Mouse (Mus musculus): ENCODE data around the gene Add3.
A peak's percentile ranks its signal among the peaks of the same experiment; 100 is the strongest.

Add3 gene

DNA sequence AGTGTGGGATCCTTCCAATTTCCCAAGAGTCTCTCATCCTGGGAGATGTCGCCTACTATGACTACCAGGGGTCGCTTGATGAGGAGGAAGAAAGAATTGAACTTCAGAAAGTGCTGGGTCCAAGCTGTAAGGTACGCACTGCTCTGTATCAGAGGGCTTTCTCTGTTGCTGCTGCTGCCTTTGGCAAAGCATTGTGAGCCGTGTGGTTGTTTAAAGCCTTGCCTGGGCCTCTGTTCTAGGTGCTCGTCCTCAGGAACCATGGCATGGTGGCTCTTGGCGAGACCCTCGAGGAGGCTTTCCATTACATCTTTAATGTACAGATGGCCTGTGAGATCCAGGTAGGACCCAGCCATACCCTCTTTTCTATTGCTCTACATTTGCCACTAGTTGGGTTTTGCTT, 93.3 kb downstream of the Add3 start:
- DNase-seq (ENCODE audit: low read depth, low spot score) = no peak

- no peak for DNase-seq (ENCODE audit: low read depth, low spot score)
Observed at GRCm38 (mm10) chr19:53241806-53242205, 101.6 kb downstream of the Add3 start.

GRCm38 (mm10) chr19:53243956-53244355, 103.7 kb downstream of the Add3 start:
- peak; percentile 84 for DNase-seq (ENCODE audit: low read depth, low spot score)

- no peak for DNase-seq (ENCODE audit: low read depth, low spot score)
Observed at GRCm38 (mm10) chr19:53247558-53247957, 107.3 kb downstream of the Add3 start.

GRCm38 (mm10) chr19:53248023-53248494, 107.8 kb downstream of the Add3 start:
- DNase-seq (ENCODE audit: low read depth, low spot score) = peak; percentile 85

DNA sequence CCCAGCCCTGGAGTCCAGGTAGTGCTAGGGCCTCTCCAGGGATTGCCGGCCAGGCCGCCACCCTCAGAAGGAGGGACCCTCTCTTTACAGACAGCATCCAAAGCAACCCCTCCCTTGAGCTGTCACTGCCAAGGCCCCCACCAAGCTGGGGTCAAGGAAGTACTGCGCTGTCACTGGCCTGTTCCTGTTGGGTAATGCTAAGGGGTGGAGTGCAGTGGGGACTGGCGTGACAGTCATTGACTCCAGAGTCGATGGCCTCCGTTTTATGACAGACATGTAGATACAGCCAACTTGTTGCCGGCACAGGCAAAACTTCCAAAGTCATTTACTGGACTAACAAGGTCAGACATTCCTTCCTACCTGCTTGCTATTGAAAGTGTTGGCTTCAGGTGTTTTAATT, 110.8 kb downstream of the Add3 start:
- DNase-seq (ENCODE audit: low read depth, low spot score) = no peak

DNA sequence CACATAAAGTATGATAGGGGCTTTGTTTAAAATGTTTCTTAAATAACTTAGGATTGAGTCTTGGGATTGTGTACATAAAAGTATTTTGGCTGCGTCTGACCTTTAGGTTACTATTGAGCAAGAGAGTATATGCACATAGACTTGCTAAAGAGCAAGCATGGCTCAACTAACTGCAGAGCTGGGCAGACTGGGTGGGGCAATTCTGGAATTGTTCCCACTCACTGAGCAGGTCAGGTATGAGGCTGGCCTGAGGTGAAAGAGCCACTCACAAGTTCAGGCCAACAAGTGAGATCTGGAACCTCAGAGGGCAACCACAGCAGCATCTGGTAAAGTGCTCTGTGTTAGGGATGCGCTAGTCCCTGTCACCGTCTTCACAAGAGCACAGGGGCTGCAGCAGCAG, 111.4 kb downstream of the Add3 start:
- no peak for DNase-seq (ENCODE audit: low read depth, low spot score)

DNA sequence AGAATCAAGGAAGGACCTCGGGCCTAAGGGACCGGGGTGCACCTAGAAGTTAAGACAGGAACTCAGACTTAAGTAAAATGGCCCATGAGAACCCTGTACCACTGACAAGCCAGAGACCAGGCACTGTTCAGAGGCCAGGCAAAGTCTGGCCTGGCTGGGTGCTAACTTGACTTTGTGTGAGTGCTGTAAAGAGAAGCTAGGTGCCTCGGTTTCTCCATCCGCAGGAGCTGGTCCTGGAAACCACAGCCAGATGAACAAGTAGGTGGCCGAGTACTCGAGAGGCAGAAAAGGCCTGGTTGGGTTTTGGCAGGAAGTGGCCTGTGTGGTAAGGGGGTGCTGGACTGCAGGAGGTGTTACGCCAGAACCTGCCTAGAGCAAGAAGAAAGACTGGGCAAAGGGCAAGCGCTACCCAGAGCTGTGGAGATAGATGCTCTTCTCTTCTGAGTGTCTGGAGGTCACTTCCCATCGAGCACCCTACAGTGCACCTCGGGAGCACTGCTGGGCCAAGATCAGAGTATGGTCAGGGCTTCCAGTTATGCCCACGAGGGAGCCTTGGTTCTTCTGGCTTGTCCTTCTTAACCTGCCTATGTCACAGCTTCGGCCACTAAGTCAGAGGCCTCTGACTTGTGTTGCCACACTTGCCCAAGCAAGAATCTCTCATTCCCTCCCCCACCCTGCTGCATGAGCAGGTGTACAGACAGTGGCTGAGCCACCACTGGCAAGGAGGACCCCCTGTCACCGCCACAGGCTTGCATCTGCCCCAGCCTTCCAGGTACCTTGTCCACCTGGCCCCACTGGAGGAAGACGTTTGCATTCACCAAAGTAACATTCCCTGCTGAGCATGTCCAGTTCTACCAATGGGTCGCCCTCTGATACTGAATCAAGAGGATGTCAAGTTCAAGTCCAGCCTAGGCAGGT, 112.1 kb downstream of the Add3 start:
- DNase-seq (ENCODE audit: low read depth, low spot score) = no peak

- DNase-seq (ENCODE audit: low read depth, low spot score) = no peak
Observed at GRCm38 (mm10) chr19:53256361-53256760, 116.1 kb downstream of the Add3 start.

GRCm38 (mm10) chr19:53256991-53257594, 116.8 kb downstream of the Add3 start:
- DNase-seq (ENCODE audit: low read depth, low spot score) = no peak

GRCm38 (mm10) chr19:53257631-53258560, 117.7 kb downstream of the Add3 start:
- peak; percentile 45 for DNase-seq (ENCODE audit: low read depth, low spot score)

- DNase-seq (ENCODE audit: low read depth, low spot score) = no peak
Observed at GRCm38 (mm10) chr19:53258740-53259506, 118.7 kb downstream of the Add3 start.

DNA sequence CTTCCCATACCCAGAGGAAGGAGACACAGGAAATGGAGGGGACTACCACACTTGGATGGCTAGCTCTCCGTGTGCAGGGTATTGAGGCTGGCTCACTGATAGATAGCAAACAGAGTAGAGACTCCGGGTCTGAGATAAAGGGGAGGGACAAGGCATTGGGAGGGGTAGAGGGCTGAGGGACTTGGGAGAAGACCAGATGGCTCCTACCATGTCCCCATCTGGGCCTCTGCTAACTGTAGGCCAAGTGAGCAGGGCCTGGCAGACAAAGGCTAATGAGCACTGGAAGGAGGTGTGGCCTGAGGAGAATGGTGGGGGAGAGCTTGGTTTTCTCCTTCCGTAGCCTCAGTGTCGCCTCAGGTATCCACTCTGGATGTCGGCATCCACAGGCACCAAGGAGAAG, 119.3 kb downstream of the Add3 start:
- peak; percentile 93 for DNase-seq (ENCODE audit: low read depth, low spot score)

DNA sequence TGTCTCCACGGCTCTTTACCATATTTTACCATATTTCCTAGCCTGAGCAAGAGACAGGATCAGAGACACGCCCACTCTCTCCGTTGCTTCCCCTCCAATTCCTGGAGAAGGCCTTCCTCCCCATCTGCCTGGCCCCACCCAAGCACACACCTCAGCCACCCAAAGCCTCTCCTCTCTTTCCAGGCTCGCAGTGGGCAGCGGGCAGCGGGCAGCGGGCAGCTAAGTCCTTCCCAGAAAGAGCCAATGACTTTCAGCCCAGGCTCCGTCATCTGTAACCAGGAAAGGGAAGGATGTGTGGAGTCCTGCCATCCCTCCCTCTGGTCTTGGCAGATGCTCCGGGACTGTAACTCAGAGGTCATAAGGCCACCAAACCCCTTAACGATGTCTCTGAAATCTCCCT, 120.0 kb downstream of the Add3 start:
- no peak for DNase-seq (ENCODE audit: low read depth, low spot score)

DNA sequence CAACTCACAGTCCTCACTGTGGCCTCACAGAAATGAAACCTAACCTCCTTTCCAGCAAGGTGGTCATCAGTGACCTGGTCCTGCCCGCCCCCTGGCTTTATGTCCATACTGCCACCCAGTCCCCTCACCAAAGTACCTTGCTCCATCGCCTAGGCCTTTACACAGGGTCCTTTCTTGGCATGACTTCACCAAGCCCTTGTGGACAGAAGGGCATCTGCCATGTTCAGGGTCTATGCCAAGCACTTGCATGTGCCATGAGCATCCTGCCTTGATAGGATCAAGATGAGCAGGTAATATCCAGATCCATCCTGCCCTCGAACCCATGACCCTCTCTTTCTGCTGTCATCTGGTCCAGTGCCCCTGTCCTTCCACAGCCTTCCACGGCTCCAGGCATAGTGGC, 120.6 kb downstream of the Add3 start:
- no peak for DNase-seq (ENCODE audit: low read depth, low spot score)

DNA sequence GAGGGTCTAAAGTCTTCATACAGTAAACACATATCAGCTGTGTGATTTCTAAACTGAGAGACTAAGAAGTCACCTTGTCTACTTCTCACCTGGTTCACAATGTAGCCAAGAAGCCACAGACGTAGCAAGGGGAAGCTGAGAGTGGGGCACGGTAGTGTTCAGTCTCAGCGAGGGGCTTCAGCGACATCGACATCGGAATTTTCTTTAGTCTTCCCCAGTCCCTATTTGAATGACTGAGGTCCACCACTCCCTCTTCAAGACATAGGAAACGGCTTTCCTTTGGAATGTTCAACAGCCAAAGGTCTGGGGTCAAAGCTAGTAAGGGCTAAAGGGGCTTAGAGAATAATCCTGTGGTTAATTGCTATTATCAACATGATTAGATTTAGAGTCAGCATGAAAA, 121.8 kb downstream of the Add3 start:
- no peak for DNase-seq (ENCODE audit: low read depth, low spot score)

DNA sequence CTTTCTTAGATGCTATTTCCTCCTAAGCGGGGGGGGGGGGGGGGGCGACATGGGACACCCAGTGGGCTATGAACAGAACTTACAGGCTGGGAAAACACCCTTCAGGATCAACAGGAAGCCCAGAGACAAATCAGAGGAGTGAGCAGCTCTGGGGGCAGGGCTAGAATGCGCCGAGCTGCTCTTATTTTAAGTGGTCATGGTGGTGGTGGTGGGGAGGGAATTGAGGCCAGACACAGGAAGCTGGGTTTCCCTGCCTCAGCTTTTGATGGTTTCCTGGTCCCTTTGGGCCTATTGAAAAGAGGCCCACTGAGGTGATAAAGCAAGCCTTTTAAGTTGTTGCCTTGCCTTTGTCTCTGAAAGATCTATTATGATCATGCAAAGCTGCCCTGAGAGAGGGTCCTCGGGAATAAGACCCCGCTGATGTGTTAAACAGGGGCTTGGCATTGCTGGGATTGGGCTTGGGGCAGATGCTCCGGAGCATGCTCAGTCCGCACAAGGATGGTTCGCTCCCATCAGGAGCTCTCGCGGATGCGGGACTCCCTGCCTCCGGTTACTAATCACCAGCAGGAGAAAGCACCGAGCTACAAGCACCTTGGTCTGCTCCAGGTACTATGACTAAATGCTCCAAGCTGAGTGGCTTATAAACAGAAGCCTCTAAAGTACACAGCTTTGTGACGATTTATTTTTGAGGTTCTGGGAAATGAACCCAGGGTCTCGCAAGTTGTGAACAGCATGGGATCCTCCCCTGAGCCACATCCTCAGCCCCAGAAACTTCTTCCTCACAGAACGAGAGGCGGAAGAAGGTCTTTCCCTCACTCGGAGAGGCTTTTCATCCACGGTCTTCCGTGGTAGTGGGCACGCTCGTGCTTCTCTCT, 123.9 kb downstream of the Add3 start:
- DNase-seq (ENCODE audit: low read depth, low spot score) = no peak

DNA sequence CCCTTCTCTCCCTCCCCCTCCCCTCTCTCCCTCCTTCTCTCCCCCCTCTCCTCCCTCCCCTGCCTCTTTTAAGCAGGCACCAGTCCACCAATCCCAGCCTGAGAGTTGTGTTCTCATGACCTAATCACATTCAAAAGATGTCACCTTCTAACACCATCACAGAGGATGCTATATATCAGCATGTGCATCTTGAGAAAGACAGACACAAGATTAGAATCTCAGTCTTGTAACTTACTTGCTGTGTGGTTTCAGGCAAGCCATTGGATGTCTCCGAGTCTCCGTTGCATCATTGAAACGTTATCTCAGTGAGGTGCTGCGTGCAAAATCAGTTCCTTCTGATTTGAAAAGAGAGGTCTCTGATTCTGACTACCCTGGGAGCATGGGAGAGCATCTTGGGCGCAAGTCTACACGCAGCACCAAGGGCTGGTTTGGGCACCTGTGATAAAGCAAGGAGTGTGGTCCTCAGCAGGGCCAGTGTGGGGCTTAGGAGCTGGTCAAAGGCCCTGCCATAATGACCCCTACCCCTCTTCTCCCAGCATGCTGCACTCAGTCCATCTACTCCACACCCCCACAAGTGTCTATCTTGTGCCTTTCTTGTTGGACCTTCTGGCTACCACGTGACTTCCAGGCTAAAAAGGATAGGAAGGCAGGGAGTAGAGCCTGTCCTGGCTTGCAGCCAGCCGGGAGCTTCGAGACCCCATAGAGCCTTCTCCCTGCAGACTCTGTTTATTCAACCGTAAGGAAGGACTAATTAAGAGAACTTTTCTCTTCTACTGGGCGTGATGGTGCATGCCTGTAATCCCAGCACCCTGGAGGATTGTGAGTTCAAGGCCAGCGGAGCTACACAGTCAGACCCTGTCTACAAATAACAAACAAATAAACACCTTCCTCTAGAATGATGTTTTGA, 124.8 kb downstream of the Add3 start:
- no peak for DNase-seq (ENCODE audit: low read depth, low spot score)

- DNase-seq (ENCODE audit: low read depth, low spot score) = no peak
Observed at GRCm38 (mm10) chr19:53267305-53267704, 127.1 kb downstream of the Add3 start.

All from brain, adult 2 months (tissue).